Mouse (Mus musculus) olfactory bulb, adult 2 months (tissue): Measurements from ENCODE around the gene Zfp978.

ENCODE experiments used
- CTCF ChIP-seq: fragments of 200-500 bp; IDR thresholded peaks from 2 replicates; pipeline ENCODE4 v1.5.1; 2012; ENCODE audit warnings: low read depth, mild to moderate bottlenecking, low read length, moderate library complexity; ENCODE audit not compliant: insufficient read depth
- POLR2A ChIP-seq: fragments of 200-500 bp; IDR thresholded peaks from 2 replicates; pipeline ENCODE4 v1.6.1; 2012; ENCODE audit warnings: mild to moderate bottlenecking, low read depth, low read length, moderate library complexity; ENCODE audit not compliant: insufficient read depth

- no peak for TF ChIP-seq CTCF
- TF ChIP-seq POLR2A, result no peak
Measured at GRCm38 (mm10) chr4:147420794-147421193, 59.7 kb downstream of the Zfp978 start.
